Mouse (Mus musculus): ENCODE results near the gene Ing5.

DNA sequence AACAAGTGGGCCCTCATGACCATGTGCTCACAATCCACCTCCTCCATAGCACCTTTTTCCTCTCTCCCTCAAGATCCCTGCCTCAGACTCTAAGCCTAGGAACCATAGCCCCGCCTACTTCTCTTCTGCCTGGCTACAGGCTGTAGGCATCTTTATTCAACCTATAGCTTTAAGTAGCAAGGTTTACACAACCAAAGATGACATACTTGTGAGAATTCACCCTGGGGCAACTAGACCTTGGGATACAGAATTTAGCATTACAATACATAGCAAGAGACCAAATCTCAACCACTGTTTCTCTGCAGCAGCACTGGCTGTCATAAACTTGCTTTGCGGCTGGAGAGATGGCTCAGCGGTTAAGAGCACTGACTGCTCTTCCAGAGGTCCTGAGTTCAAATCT is 6.2 kb downstream of the Ing5 start:
- TF ChIP-seq CTCF (IDR thresholded peaks at IDR 0.05; ENCODE audit: borderline replicate concordance, control insufficient read depth, extremely low read depth, insufficient read depth, low read length, poor library complexity) (no peak), POLR2A (IDR thresholded peaks at IDR 0.05; ENCODE audit: control insufficient read depth, extremely low read depth, insufficient read depth, low read length, poor library complexity) (no peak)

Measured in thymus, adult 2 months (tissue).